Mouse (Mus musculus): Measurements from ENCODE around the gene Sdf2l1.

Sdf2l1 gene

GRCm38 (mm10) chr16:17124119-17124870, 7.9 kb downstream of the Sdf2l1 start:
- peak in 1 of 2 experiments; percentile 28 for DNase-seq (ENCODE audit: low spot score in 2 of 2)

DNA sequence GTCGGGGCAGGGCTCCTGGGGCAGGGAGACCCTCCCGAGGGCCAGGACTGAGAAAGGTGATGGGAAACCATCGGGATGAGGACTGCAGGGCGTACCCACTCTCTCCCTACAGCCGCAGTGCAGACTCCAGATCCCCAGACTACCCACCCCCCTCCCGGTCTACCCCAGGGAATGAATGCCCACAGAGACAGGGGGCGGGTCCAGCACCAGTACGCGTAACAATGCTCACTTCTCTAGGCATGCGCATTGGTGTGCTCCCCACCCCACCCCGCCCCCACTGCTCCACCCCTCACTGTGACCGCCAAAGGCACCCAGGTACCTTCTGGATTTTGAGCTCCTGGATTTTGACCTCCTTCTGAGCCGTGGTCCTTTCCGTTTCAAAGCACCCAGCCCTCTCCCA, 10.6 kb downstream of the Sdf2l1 start:
- no peak for DNase-seq (ENCODE audit: low spot score in 2 of 2)

GRCm38 (mm10) chr16:17117309-17117799, 14.8 kb downstream of the Sdf2l1 start:
- no peak for DNase-seq (ENCODE audit: low spot score in 2 of 2)

DNA sequence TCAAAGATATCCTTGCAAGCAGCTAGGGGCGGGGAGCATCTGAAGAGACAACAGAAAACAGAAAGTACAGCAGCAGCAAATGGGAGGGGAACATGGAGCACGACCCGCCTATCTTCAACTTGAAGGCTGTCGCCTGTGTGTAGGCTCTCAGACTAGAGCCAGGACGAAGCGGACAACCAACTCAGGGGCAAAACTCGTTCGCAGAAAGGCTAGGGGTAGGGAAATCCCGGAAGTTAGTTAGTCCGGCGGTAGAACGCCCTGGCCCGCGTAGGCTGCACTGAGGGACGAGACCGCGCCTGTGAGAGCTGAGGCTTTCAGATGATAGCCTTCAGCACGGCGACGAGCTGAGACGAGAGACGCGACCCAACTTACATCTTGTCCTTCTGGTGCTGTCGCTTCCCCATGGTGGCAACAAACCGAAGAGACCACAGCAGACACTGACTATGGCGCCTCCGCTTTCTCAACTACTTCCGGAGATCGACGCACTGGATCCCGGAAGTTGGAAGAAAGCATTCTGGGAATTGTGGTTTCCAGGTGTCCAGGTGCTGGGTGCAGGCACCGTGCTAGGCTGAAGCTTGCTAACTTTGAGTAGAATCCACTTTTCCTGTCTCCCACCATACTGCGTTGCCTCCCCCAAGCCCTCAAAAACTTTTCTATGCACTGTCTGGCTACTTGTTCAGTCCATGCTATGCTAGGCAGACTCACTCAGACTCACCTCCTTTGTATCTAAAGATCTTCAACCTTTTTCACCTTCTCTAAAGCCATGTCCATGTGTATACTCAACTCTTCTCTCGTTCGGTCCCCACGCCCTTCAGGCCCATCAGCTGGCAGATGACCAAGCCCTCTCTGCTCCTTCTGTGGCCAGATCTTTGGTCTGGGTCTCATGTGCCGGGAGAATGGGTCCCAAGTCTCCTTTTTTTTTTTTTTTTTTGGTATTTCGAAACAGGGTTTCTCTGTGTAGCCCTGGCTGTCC, 21.1 kb downstream of the Sdf2l1 start, which contains the start of gene Ppil2:
Gene Ppil2, minus strand, starts transcription at position 487 of the 973 bp plus-strand sequence.
- peak; percentile 62 to 69 for DNase-seq (ENCODE audit: low spot score in 2 of 2)

GRCm38 (mm10) chr16:17104600-17104999, 27.6 kb downstream of the Sdf2l1 start:
- no peak for DNase-seq (ENCODE audit: low spot score in 2 of 2)

- DNase-seq (ENCODE audit: low spot score in 2 of 2): no peak
These were observed 29.5 kb downstream of the Sdf2l1 start for GRCm38 (mm10) chr16:17102630-17103220.

DNA sequence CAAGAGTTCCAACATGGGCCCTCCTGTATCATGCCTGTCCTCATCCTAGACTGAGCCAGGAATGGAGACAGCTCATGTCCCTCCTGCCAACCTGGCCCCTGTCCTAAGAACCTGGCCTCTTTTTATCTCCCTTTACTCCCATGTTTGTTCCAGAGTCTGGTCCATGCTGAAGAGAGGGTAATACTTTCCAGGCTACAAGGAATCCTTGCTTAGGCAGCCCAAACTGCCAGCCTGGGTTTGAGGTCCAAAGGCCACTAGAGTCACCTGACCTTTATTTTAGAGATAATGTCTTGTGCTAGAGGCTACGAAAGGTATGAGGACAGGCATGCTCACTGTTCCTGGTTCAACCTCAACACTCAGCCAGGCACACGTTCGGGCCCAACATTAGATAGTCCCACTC, 35.2 kb downstream of the Sdf2l1 start:
- no peak for DNase-seq (ENCODE audit: low spot score in 2 of 2)

DNA sequence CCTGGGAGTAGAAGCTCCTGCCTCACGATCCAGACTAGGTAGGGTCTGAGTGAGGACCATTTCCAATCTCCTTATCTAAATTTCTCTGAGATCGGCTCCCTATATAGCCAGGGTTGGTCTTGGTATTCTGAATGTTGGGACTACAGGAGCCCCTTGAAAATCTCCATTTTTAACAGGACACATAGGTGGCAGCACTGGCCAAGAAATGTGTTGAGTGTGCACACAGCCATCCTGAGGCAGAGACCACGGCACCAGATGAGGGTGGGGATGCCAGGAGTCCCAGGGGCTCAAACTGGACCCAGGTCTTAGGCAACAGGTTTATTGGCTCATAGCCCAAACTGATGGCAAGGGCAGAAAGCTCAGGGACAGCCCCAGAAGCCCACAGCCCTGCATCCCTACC, 43.8 kb downstream of the Sdf2l1 start:
- DNase-seq (ENCODE audit: low spot score in 2 of 2): no peak

DNA sequence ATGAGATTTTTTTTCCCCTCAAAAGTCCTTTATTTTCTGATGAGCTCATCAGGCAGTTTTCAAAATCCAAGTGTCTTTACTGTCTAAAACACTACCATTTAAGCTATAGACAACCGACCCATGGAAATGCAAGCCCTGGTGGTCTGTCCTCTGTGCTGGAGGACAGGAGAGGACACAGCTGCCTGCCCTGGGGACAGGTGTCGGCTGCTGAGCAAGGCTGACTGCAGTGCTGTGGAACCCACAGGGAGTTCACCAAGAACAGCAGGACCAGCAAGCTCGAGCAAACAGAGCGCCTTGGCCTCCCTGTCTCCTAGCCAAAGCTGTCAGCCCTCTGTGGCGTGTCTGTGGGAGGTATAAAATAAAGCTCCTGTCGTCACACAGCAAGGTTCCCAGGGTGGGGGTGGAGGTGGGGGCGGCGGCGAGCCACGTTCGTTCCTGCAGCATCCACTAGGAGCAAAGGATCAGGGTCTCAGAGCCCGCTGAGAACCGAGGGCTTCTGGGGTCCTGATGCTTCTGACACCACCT, 45.5 kb downstream of the Sdf2l1 start:
- DNase-seq (ENCODE audit: low spot score in 2 of 2): no peak

GRCm38 (mm10) chr16:17086241-17086640, 45.9 kb downstream of the Sdf2l1 start:
- no peak for DNase-seq (ENCODE audit: low spot score in 2 of 2)

GRCm38 (mm10) chr16:17085636-17086035, 46.5 kb downstream of the Sdf2l1 start:
- no peak for DNase-seq (ENCODE audit: low spot score in 2 of 2)

- DNase-seq (ENCODE audit: low spot score in 2 of 2): no peak
These were observed 49.9 kb downstream of the Sdf2l1 start for GRCm38 (mm10) chr16:17082121-17082792.

Data from thymus, postnatal 10 days (tissue).